Mouse (Mus musculus): ENCODE measurements around the gene G6pdx. TPM values are rescaled to one million over a fixed set of nuclear protein-coding genes. Genes with fewer than 3 reads are reported as not detected.

G6pdx gene
- polyA plus RNA-seq, 1 experiment from 2014 or later: 20.4 TPM

DNA sequence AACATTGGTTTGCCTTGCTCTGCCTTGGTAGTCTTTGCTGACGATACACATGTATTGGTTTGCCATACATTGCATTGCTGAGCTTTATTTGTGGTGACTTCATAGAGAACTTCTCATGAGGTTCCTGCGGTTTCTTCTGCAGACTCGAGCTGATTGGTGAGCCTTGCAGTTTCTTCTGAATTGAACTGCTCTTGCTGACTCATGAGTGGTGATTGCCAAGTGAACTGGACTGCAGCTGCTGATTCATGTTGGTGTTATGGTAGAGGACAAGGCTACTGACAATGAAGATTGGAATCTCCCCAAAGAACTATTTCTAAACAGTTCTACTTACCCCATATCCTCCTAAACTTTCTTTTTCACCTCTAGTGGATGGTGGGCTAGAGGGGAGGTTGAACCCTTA, 28.9 kb downstream of the G6pdx start:
- Histone ChIP-seq H3K4me1 (no peaks in the 10 kb centered on the region), H3K4me3 (no peak overlapping the region), H3K4me2 (no peak overlapping the region), H3K9ac (no peak overlapping the region), H3K36me3 (no peaks in the 10 kb centered on the region), H3K27ac (replicated peaks) (no peak overlapping the region), H3K9me3 (no peaks in the 10 kb centered on the region), H3K27me3 (replicated peaks) (no peaks in the 10 kb centered on the region)
- WGBS: 80% methylated on average over 3 of the region's 3 CpGs
- ATAC-seq (ENCODE audit: extremely low read depth, insufficient number of reproducible peaks, low FRiP score, low TSS enrichment): no peak

GRCm38 (mm10) chrX:74392535-74393443, 36.2 kb downstream of the G6pdx start, which contains the start of the genes Fam3a and Ikbkg:
Gene Fam3a, minus strand, starts transcription at chrX:74393272.
Gene Ikbkg, plus strand, starts transcription at chrX:74393290.
- 0 out of 2 replicates have a peak, but pooled peaks cover 9% of the 10 kb centered on the region for H3K4me1 ChIP-seq
- peak within 1 kb of the TSS; percentile 88 for H3K9ac ChIP-seq
- 12% methylated on average over 30 of the region's 30 CpGs for WGBS
- peak within 1 kb of the TSS; percentile 87 for H3K27ac ChIP-seq (replicated peaks)
- H3K4me3 ChIP-seq: peak within 1 kb of the TSS; percentile 64
- peak; percentile 100 for ATAC-seq (ENCODE audit: extremely low read depth, insufficient number of reproducible peaks, low FRiP score, low TSS enrichment)
- no peaks in the 10 kb centered on the region for H3K36me3 ChIP-seq
- H3K27me3 ChIP-seq (replicated peaks): no peaks in the 10 kb centered on the region
- H3K4me2 ChIP-seq: peak within 1 kb of the TSS; percentile 75
- no peaks in the 10 kb centered on the region for H3K9me3 ChIP-seq

DNA sequence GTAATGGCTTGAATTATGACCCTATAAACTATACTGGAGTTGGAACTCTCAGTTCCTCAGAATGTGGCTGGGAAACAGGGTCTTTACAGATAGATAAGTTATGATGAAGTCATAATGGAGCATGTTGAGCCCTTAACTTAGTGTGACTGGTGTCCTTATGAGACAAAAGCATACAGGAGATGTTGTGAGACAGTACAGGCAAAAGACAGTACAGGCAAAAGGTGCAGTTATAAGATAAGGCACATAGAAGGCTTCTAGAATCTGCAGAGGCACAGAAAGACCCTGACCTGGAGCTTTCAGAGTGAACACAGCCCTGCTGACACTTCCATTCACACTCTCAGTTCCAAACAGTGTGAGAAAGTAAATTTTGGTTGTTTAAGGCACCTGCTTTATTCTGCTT, 40.8 kb downstream of the G6pdx start:
- H3K27ac ChIP-seq (replicated peaks): no peak overlapping the region
- no peak overlapping the region for H3K4me2 ChIP-seq
- 0 out of 2 replicates have a peak, but pooled peaks cover 5% of the 10 kb centered on the region for H3K4me1 ChIP-seq
- no peaks in the 10 kb centered on the region for H3K9me3 ChIP-seq
- H3K36me3 ChIP-seq: peaks cover 24% of the 10 kb centered on the region; the same call in 1 of the 2 replicates
- H3K27me3 ChIP-seq (replicated peaks): no peaks in the 10 kb centered on the region
- no peak for ATAC-seq (ENCODE audit: extremely low read depth, insufficient number of reproducible peaks, low FRiP score, low TSS enrichment)
- no peak overlapping the region for H3K9ac ChIP-seq
- H3K4me3 ChIP-seq: no peak overlapping the region

DNA sequence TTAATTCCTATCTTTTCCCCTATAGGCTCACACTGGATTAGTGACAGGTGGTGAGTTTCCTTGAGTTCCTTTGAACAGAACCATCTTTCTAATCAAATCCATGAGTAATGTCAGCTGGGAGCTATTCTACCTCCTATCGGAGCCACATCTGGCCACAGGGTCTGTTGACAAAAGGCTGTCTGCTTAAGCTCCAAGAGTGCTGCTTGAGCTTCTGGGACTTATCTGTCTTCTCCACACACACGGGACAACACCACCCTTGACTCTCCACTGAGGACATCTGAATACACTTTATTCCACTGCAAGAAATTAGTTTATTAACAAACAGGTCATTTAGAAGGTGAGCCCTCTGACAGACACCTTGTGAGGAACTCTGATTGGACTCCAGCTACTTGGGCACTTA, 44.5 kb downstream of the G6pdx start:
- H3K36me3 ChIP-seq: peaks cover 24% of the 10 kb centered on the region; the same call in 1 of the 2 replicates
- H3K27ac ChIP-seq (replicated peaks): no peak overlapping the region
- no peaks in the 10 kb centered on the region for H3K4me1 ChIP-seq
- H3K4me3 ChIP-seq: no peak overlapping the region
- H3K4me2 ChIP-seq: no peak overlapping the region
- no peaks in the 10 kb centered on the region for H3K27me3 ChIP-seq (replicated peaks)
- no peaks in the 10 kb centered on the region for H3K9me3 ChIP-seq
- ATAC-seq (ENCODE audit: extremely low read depth, insufficient number of reproducible peaks, low FRiP score, low TSS enrichment): no peak
- H3K9ac ChIP-seq: no peak overlapping the region
- WGBS: 71% methylated on average over 2 of the region's 2 CpGs

DNA sequence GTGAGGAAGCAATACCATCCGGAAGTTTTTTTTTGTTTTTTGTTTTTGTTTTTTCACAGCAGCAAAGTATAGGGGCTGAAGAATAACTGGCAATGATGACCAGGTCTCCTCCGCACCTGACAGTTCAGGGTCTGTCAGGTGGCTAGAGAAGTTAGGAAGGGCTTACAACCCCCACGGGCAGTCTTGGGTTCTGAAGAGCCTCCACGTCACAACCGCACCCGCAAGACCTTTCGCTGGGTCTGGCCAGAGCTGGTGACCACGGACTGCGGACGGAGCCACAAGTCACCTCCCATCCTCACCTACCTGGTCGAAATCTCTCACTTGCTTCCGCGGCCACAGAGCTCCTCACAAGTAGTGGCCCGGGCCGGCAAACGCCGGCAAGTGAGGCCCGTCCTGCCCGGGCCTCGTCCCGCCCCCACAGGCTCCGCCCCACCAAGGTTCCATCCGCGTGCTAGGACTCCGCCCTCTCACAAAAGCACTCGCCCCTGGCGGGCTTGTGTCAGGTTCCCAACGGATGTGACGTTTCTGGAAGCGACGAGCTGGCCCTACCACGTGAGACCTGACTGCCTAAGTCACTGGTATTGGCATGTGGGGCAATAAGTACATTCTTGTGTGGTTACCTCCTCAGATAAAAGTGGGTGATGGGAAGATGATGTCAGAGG, 56.0 kb downstream of the G6pdx start, which contains the start of the genes Ubl4a and Slc10a3:
Gene Ubl4a (minus strand): TSS at position 331 of the 662 bp plus-strand sequence.
Gene Slc10a3 (minus strand): TSS at position 462 of the 662 bp plus-strand sequence.
- peaks cover 9% of the 10 kb centered on the region; the same call in 1 of the 2 replicates for H3K36me3 ChIP-seq
- peak; percentile 88 for ATAC-seq (ENCODE audit: extremely low read depth, insufficient number of reproducible peaks, low FRiP score, low TSS enrichment)
- peak within 1 kb of the TSS; percentile 74 for H3K4me2 ChIP-seq
- peaks cover 9% of the 10 kb centered on the region; the same call in 1 of the 2 replicates for H3K4me1 ChIP-seq
- no peaks in the 10 kb centered on the region for H3K9me3 ChIP-seq
- no peaks in the 10 kb centered on the region for H3K27me3 ChIP-seq (replicated peaks)
- WGBS: 14% methylated on average over 32 of the region's 32 CpGs
- no peak within 1 kb of the TSS for H3K27ac ChIP-seq (replicated peaks)
- H3K4me3 ChIP-seq: peak within 1 kb of the TSS; percentile 59
- peak within 1 kb of the TSS; percentile 80 for H3K9ac ChIP-seq

DNA sequence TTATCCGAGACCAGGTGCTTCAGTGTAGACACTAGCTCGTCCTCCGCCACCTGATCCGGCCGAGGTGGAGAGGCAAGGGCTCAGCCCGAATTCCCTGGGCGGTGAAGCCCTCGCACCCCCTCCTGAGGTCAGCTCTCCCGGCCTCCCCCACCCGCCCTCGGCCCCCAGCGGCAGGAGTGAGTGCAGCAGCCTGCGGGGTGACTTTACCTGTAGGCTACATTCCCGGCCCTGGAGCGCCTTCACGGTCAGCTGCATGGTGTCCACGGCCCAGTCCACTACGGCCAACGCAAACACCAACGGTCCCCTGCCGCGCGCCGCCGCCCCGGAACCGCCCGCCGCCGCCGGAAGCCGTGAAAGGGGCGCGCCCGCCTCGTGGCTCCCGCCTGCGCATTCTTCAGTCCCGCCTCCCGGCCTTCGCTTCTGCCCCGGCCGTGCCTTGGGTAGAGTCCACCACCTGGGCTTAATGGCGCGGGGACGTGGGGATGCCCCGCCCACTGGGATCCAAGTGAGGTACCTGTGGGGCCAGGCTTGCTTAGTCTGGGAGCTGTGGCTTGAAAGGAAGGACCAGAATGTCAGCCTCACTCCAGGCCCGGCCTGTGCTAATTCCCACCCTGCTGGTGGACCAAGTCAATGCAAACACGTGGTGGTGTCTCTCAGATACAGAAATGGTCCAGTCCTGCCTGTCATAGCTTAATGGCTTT, 60.6 kb downstream of the G6pdx start:
- Histone ChIP-seq H3K27ac (replicated peaks) (peak overlapping the region; percentile 79), H3K27me3 (replicated peaks) (no peaks in the 10 kb centered on the region), H3K9ac (peak overlapping the region; percentile 90), H3K4me1 (peaks cover 18% of the 10 kb centered on the region), H3K4me2 (peak overlapping the region; percentile 75), H3K4me3 (peak overlapping the region; percentile 71), H3K36me3 (peaks cover 23% of the 10 kb centered on the region), H3K9me3 (no peaks in the 10 kb centered on the region)
- peak; percentile 48 for ATAC-seq (ENCODE audit: extremely low read depth, insufficient number of reproducible peaks, low FRiP score, low TSS enrichment)
- WGBS: 10% methylated on average over 42 of the region's 49 CpGs

- Histone ChIP-seq H3K4me1 (peaks cover 16% of the 10 kb centered on the region), H3K36me3 (peaks cover 23% of the 10 kb centered on the region), H3K4me3 (peak overlapping the region; percentile 71), H3K27me3 (replicated peaks) (no peaks in the 10 kb centered on the region), H3K4me2 (peak overlapping the region; percentile 75), H3K9me3 (no peaks in the 10 kb centered on the region), H3K27ac (replicated peaks) (peak overlapping the region; percentile 79; the same call in 1 of the 2 replicates), H3K9ac (peak overlapping the region; percentile 90)
- ATAC-seq (ENCODE audit: extremely low read depth, insufficient number of reproducible peaks, low FRiP score, low TSS enrichment): no peak
- 54% methylated on average over 10 of the region's 10 CpGs for WGBS
Measured at GRCm38 (mm10) chrX:74367512-74367911, 61.5 kb downstream of the G6pdx start.

Other genes starting within 250 kb of the G6pdx start
- gene Flna, start 179.4 kb downstream of the G6pdx start, polyA plus RNA-seq (2015; fragmentation: Nextera tagmentation; extraction: Ambion mirVana): 136 and 154 TPM in 2 replicates
- gene Emd, start 174.5 kb downstream of the G6pdx start, polyA plus RNA-seq (2015; fragmentation: Nextera tagmentation; extraction: Ambion mirVana): 16.3 and 17.2 TPM in 2 replicates
- 437 and 511 TPM in 2 replicates for gene Rpl10, start 158.4 kb downstream of the G6pdx start, polyA plus RNA-seq (2015; fragmentation: Nextera tagmentation; extraction: Ambion mirVana)
- 63.9 and 66.2 TPM in 2 replicates for gene Taz, start 147.3 kb downstream of the G6pdx start, polyA plus RNA-seq (2015; fragmentation: Nextera tagmentation; extraction: Ambion mirVana)
- 9.9 and 13.4 TPM in 2 replicates for gene Dnase1l1, start 146.9 kb downstream of the G6pdx start, polyA plus RNA-seq (2015; fragmentation: Nextera tagmentation; extraction: Ambion mirVana)
- 117 and 131 TPM in 2 replicates for gene Atp6ap1, start 132.1 kb downstream of the G6pdx start, polyA plus RNA-seq (2015; fragmentation: Nextera tagmentation; extraction: Ambion mirVana)
- 136 and 152 TPM in 2 replicates for gene Gdi1, start 124.2 kb downstream of the G6pdx start, polyA plus RNA-seq (2015; fragmentation: Nextera tagmentation; extraction: Ambion mirVana)
- 49.5 and 55.5 TPM in 2 replicates for gene Fam50a, start 116.2 kb downstream of the G6pdx start, polyA plus RNA-seq (2015; fragmentation: Nextera tagmentation; extraction: Ambion mirVana)
- gene Plxna3, start 100.1 kb downstream of the G6pdx start, polyA plus RNA-seq (2015; fragmentation: Nextera tagmentation; extraction: Ambion mirVana): 5.3 and 7.5 TPM in 2 replicates
- gene Lage3, start 75.6 kb downstream of the G6pdx start, polyA plus RNA-seq (2015; fragmentation: Nextera tagmentation; extraction: Ambion mirVana): 90.1 and 98.3 TPM in 2 replicates
- gene Ubl4a, start 56.0 kb downstream of the G6pdx start, polyA plus RNA-seq (2015; fragmentation: Nextera tagmentation; extraction: Ambion mirVana): 59.3 TPM in 2 replicates
- 16.1 and 16.3 TPM in 2 replicates for gene Slc10a3, start 55.8 kb downstream of the G6pdx start, polyA plus RNA-seq (2015; fragmentation: Nextera tagmentation; extraction: Ambion mirVana)
- gene Fam3a, start 35.9 kb downstream of the G6pdx start, polyA plus RNA-seq (2015; fragmentation: Nextera tagmentation; extraction: Ambion mirVana): 25.3 and 28.5 TPM in 2 replicates
- gene Ikbkg, start 35.9 kb downstream of the G6pdx start, polyA plus RNA-seq (2015; fragmentation: Nextera tagmentation; extraction: Ambion mirVana): 17.4 and 18.1 TPM in 2 replicates
- not detected in 2 replicates for gene Gm6880, start 52.2 kb upstream of the G6pdx start, polyA plus RNA-seq (2015; fragmentation: Nextera tagmentation; extraction: Ambion mirVana)
- gene Olfr1326-ps1, start 145.7 kb upstream of the G6pdx start, polyA plus RNA-seq (2015; fragmentation: Nextera tagmentation; extraction: Ambion mirVana): not detected in 2 replicates
- not detected in 2 replicates for gene Olfr1325, start 163.5 kb upstream of the G6pdx start, polyA plus RNA-seq (2015; fragmentation: Nextera tagmentation; extraction: Ambion mirVana)
- 0.08 TPM in 1 of 2 replicates, not detected in the other for gene Gm5640, start 216.4 kb upstream of the G6pdx start, polyA plus RNA-seq (2015; fragmentation: Nextera tagmentation; extraction: Ambion mirVana)